Mouse (Mus musculus) midbrain, embryonic 14.5 days (tissue): ENCODE results near the gene Megf11. TPM values are rescaled to one million over a fixed set of nuclear protein-coding genes. Genes with fewer than 3 reads are reported as not detected.
A peak's percentile ranks its signal among the peaks of the same experiment; 100 is the strongest.
"Not testable (repeated sequence)": the region's sequence is repeated elsewhere in the genome, so short reads cannot be mapped to it uniquely, and the experiment has no call there.

ENCODE experiments used
- ATAC-seq: fragments of 200-750 bp; cut with Nextera tagmentation; 2 replicates; pipeline ENCODE4 v1.8.0; 2017; ENCODE audit warnings: moderate number of reproducible peaks, moderate library complexity; ENCODE audit not compliant: low FRiP score, low TSS enrichment
- DNase-seq: peaks from one replicate; pipeline ENCODE4 v3.0.0-alpha.2; 2015
- H3K27ac ChIP-seq: fragments of 300-500 bp; sonication (generic); replicated peaks from 2 replicates; pipeline ENCODE4 v1.5.1; 2014; ENCODE audit warnings: mild to moderate bottlenecking, low read depth, low read length, moderate library complexity
- H3K27me3 ChIP-seq: fragments of 300-500 bp; sonication (generic); 2 replicates; pipeline ENCODE4 v1.6.1; 2014; ENCODE audit warnings: low read length, control low read depth, mixed read lengths; ENCODE audit not compliant: control insufficient read depth, insufficient read depth
- H3K36me3 ChIP-seq: fragments of 300-500 bp; sonication (generic); 2 replicates; pipeline ENCODE4 v1.6.1; 2014; ENCODE audit warnings: low read length, control low read depth; ENCODE audit not compliant: control insufficient read depth, insufficient read depth
- H3K4me1 ChIP-seq: fragments of 300-500 bp; sonication (generic); 2 replicates; pipeline ENCODE4 v1.6.1; 2014; ENCODE audit warnings: mild to moderate bottlenecking, antibody characterized with exemption, low read length, control low read depth; ENCODE audit not compliant: control insufficient read depth, insufficient read depth
- H3K4me2 ChIP-seq: fragments of 300-500 bp; sonication (generic); 2 replicates; pipeline ENCODE4 v1.6.1; 2014; ENCODE audit warnings: mild to moderate bottlenecking, low read length, moderate library complexity
- H3K4me3 ChIP-seq: fragments of 300-500 bp; sonication (generic); replicated peaks from 2 replicates; pipeline ENCODE4 v1.5.1; 2014; ENCODE audit warnings: low read depth, low read length
- H3K9ac ChIP-seq: fragments of 300-500 bp; sonication (generic); replicated peaks from 2 replicates; pipeline ENCODE4 v1.6.1; 2014; ENCODE audit warnings: mild to moderate bottlenecking, low read length, moderate library complexity
- H3K9me3 ChIP-seq: fragments of 300-500 bp; sonication (generic); 2 replicates; pipeline ENCODE4 v1.6.1; 2016; ENCODE audit warnings: low read length, control low read depth, mixed read lengths; ENCODE audit not compliant: control insufficient read depth
- WGBS: fragments of 180-500 bp; shearing (Covaris S2); extraction: QIAGEN DNeasy Blood & Tissue Kit; methylation state at CpG from one replicate; pipeline ENCODE4 v1.1.7; 2014; 5-methylcytosine and 5-hydroxymethylcytosine counted together
- polyA plus RNA-seq: library from polyadenylated mRNA; unstranded; fragments of >200 nt; fragmentation: Nextera tagmentation; extraction: Ambion mirVana; gene quantifications from 2 replicates; pipeline ENCODE4 v1.2.1, GENCODE M21; 2014

The Megf11 gene
- polyA plus RNA-seq, 1 experiment from 2014 or later: 18.6 TPM

GRCm38 (mm10) chr9:64470806-64471205, 85.4 kb downstream of the Megf11 start:
- DNase-seq (no peak), ATAC-seq (no peak)
- H3K9ac ChIP-seq: no peak overlapping the region
- H3K4me3 ChIP-seq: no peak overlapping the region
- H3K9me3 ChIP-seq: no peaks in the 10 kb centered on the region
- no peaks in the 10 kb centered on the region; the same call in 1 of the 2 replicates for H3K27me3 ChIP-seq
- H3K4me2 ChIP-seq: no peak overlapping the region
- WGBS: 100% methylated on average over 1 of the region's 1 CpGs
- no peak overlapping the region for H3K27ac ChIP-seq
- H3K36me3 ChIP-seq: no peaks in the 10 kb centered on the region
- H3K4me1 ChIP-seq: peaks cover 2% of the 10 kb centered on the region; the same call in 1 of the 2 replicates

GRCm38 (mm10) chr9:64471336-64471735, 85.9 kb downstream of the Megf11 start:
- no peaks in the 10 kb centered on the region for H3K36me3 ChIP-seq
- no peaks in the 10 kb centered on the region for H3K9me3 ChIP-seq
- H3K4me2 ChIP-seq: no peak overlapping the region
- 89% methylated on average over 3 of the region's 3 CpGs for WGBS
- no peaks in the 10 kb centered on the region; the same call in 1 of the 2 replicates for H3K27me3 ChIP-seq
- DNase-seq: no peak
- H3K4me1 ChIP-seq: peaks cover 6% of the 10 kb centered on the region; the same call in 1 of the 2 replicates
- no peak overlapping the region for H3K27ac ChIP-seq
- ATAC-seq: no peak
- H3K4me3 ChIP-seq: no peak overlapping the region
- H3K9ac ChIP-seq: no peak overlapping the region

GRCm38 (mm10) chr9:64472165-64472564, 86.7 kb downstream of the Megf11 start:
- Histone ChIP-seq H3K36me3 (no peaks in the 10 kb centered on the region), H3K4me3 (no peak overlapping the region), H3K4me1 (peaks cover 6% of the 10 kb centered on the region; the same call in 1 of the 2 replicates), H3K27me3 (no peaks in the 10 kb centered on the region; the same call in 1 of the 2 replicates), H3K27ac (no peak overlapping the region), H3K9ac (no peak overlapping the region), H3K4me2 (no peak overlapping the region), H3K9me3 (no peaks in the 10 kb centered on the region)
- ATAC-seq (no peak), DNase-seq (no peak)
- WGBS: 54% methylated on average over 2 of the region's 2 CpGs

- Histone ChIP-seq H3K36me3 (no peaks in the 10 kb centered on the region), H3K9ac (no peak overlapping the region), H3K4me1 (peaks cover 6% of the 10 kb centered on the region; the same call in 1 of the 2 replicates), H3K9me3 (no peaks in the 10 kb centered on the region), H3K4me3 (no peak overlapping the region), H3K4me2 (no peak overlapping the region), H3K27ac (no peak overlapping the region), H3K27me3 (no peaks in the 10 kb centered on the region; the same call in 1 of the 2 replicates)
- 69% methylated on average over 6 of the region's 6 CpGs for WGBS
- DNase-seq (no peak), ATAC-seq (no peak)
Observed at GRCm38 (mm10) chr9:64472743-64473142, 87.3 kb downstream of the Megf11 start.

GRCm38 (mm10) chr9:64473170-64473569, 87.7 kb downstream of the Megf11 start:
- ATAC-seq: no peak
- no peak overlapping the region for H3K4me2 ChIP-seq
- no peaks in the 10 kb centered on the region for H3K27me3 ChIP-seq
- no peaks in the 10 kb centered on the region for H3K36me3 ChIP-seq
- H3K9ac ChIP-seq: no peak overlapping the region
- 78% methylated on average over 2 of the region's 2 CpGs for WGBS
- no peak overlapping the region for H3K4me3 ChIP-seq
- no peaks in the 10 kb centered on the region for H3K9me3 ChIP-seq
- no peak overlapping the region for H3K27ac ChIP-seq
- peaks cover 6% of the 10 kb centered on the region; the same call in 1 of the 2 replicates for H3K4me1 ChIP-seq
- DNase-seq: no peak

GRCm38 (mm10) chr9:64473695-64474094, 88.3 kb downstream of the Megf11 start:
- Histone ChIP-seq H3K36me3 (no peaks in the 10 kb centered on the region), H3K27me3 (no peaks in the 10 kb centered on the region), H3K4me2 (no peak overlapping the region), H3K9ac (no peak overlapping the region), H3K4me1 (peaks cover 6% of the 10 kb centered on the region; the same call in 1 of the 2 replicates), H3K27ac (no peak overlapping the region), H3K4me3 (no peak overlapping the region), H3K9me3 (no peaks in the 10 kb centered on the region)
- no peak for ATAC-seq
- WGBS: 62% methylated on average over 4 of the region's 4 CpGs
- no peak for DNase-seq

GRCm38 (mm10) chr9:64474142-64474541, 88.7 kb downstream of the Megf11 start:
- no peak overlapping the region for H3K4me3 ChIP-seq
- H3K27me3 ChIP-seq: no peaks in the 10 kb centered on the region
- no peak overlapping the region for H3K9ac ChIP-seq
- H3K4me1 ChIP-seq: peaks cover 6% of the 10 kb centered on the region; the same call in 1 of the 2 replicates
- no peak overlapping the region for H3K27ac ChIP-seq
- ATAC-seq (no peak), DNase-seq (no peak)
- no peaks in the 10 kb centered on the region for H3K36me3 ChIP-seq
- no peak overlapping the region for H3K4me2 ChIP-seq
- 53% methylated on average over 4 of the region's 4 CpGs for WGBS
- no peaks in the 10 kb centered on the region for H3K9me3 ChIP-seq

GRCm38 (mm10) chr9:64475942-64476341, 90.5 kb downstream of the Megf11 start:
- H3K9ac ChIP-seq: no peak overlapping the region
- H3K4me1 ChIP-seq: peaks cover 6% of the 10 kb centered on the region; the same call in 1 of the 2 replicates
- peak; percentile 48; the same call in 1 of the 2 replicates for ATAC-seq
- H3K4me2 ChIP-seq: no peak overlapping the region
- H3K27ac ChIP-seq: no peak overlapping the region
- H3K4me3 ChIP-seq: no peak overlapping the region
- no peaks in the 10 kb centered on the region for H3K9me3 ChIP-seq
- peak; percentile 57 for DNase-seq
- WGBS: 21% methylated on average over 2 of the region's 2 CpGs
- no peaks in the 10 kb centered on the region for H3K27me3 ChIP-seq
- no peaks in the 10 kb centered on the region for H3K36me3 ChIP-seq

- not testable (repeated sequence) for H3K36me3 ChIP-seq, H3K27me3 ChIP-seq, H3K27ac ChIP-seq, ATAC-seq, H3K4me3 ChIP-seq, H3K9ac ChIP-seq, H3K4me2 ChIP-seq, DNase-seq, H3K9me3 ChIP-seq, H3K4me1 ChIP-seq
- WGBS: 80% methylated on average over 7 of the region's 7 CpGs
Observed at GRCm38 (mm10) chr9:64477397-64477796, 92.0 kb downstream of the Megf11 start.
